ENCODE assay signal across 26 mouse cellular contexts in the genomic region with DNA sequence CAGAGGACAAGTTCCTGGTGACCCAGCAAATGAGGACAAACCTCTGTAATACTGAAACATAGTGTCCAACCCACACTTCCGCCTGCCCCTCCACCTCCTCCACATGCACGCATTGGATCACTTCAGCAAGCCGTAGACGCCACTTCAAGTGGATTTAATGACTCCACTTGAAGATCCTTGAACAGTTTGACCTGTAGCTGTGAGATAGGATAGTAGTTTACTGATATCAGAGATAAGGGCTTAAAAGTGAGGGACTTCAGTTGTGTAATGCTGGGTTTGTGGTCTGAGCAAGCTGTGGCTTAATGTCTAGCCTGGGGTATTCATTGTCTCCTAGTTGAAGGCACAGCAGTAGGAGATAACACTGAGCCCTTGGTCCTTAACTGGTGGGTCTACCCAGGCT. TPM values are rescaled to one million over a fixed set of nuclear protein-coding genes. Genes with fewer than 3 reads are reported as not detected.
"Had no signal": no experiment of that assay in that cellular context is flagged by ENCODE, and none has a peak within 500 bp of the region (broad histone marks: within the 10 kb centered on the region; RNA-seq: fewer than 3 reads in every experiment).

No protein-coding gene starts in this region.

- H3K4me2 ChIP-seq: heart, embryonic 11.5 days; heart, embryonic 13.5 days; heart, embryonic 15.5 days; hindbrain, embryonic 13.5 days; hindbrain, embryonic 15.5 days; limb, embryonic 12.5 days; liver, embryonic 11.5 days had no signal

- H3K27me3 ChIP-seq: heart, embryonic 13.5 days; heart, embryonic 15.5 days; hindbrain, embryonic 13.5 days; hindbrain, embryonic 15.5 days; limb, embryonic 12.5 days had no signal

- H3K27ac ChIP-seq: heart, adult 2 months; heart, embryonic 13.5 days; heart, embryonic 15.5 days; hindbrain, embryonic 13.5 days; hindbrain, embryonic 15.5 days; hindbrain, postnatal 0 days; kidney, postnatal 0 days; layer of hippocampus, adult 2 months; left cerebral cortex, adult 2 months; limb, embryonic 10.5 days; limb, embryonic 12.5 days had no signal

- H3K4me3 ChIP-seq: heart, adult 2 months; heart, embryonic 13.5 days; heart, embryonic 15.5 days; hindbrain, embryonic 13.5 days; hindbrain, embryonic 15.5 days; layer of hippocampus, adult 2 months; left cerebral cortex, adult 2 months; limb, embryonic 10.5 days; limb, embryonic 12.5 days had no signal

- H3K9ac ChIP-seq: heart, embryonic 13.5 days; heart, embryonic 15.5 days; hindbrain, embryonic 13.5 days; hindbrain, embryonic 15.5 days; limb, embryonic 12.5 days had no signal

- ATAC-seq: hindbrain, postnatal 0 days; intestine, postnatal 0 days had no signal

- DNase-seq: gastrocnemius, postnatal 14 days; gastrocnemius, postnatal 36 days; heart, adult 11 months; heart, adult 2 months; heart, postnatal 14 days; heart, postnatal 36 days; kidney, adult 18-20 months; kidney, adult 8-10 months; kidney, postnatal 14 days; kidney, postnatal 4 days; liver had no signal

- H3K4me1 ChIP-seq: heart, embryonic 13.5 days; heart, embryonic 15.5 days; hindbrain, embryonic 13.5 days; hindbrain, embryonic 15.5 days; limb, embryonic 10.5 days; limb, embryonic 12.5 days had no signal

- H3K9me3 ChIP-seq: heart, embryonic 13.5 days; heart, embryonic 15.5 days; hindbrain, embryonic 13.5 days; hindbrain, embryonic 15.5 days; limb, embryonic 10.5 days; limb, embryonic 12.5 days had no signal

RNA-seq across cellular contexts. Expression of gene Ttc21a, which starts 13.9 kb away (rescaled TPM):
- total RNA-seq: gastrocnemius, adult 18-20 months; gastrocnemius, adult 8-10 months; gastrocnemius, postnatal 14 days; gastrocnemius, postnatal 36 days; heart, adult 2 months; heart, postnatal 36 days had no signal
- polyA plus RNA-seq: intestine, postnatal 0 days had no signal
